Mouse (Mus musculus) testis, adult 2 months (tissue): ENCODE data around the gene D1Ertd622e.

Experiments
- CTCF ChIP-seq: fragments of 200-500 bp; IDR thresholded peaks from 2 replicates; pipeline ENCODE4 v1.5.1; 2012; ENCODE audit warnings: low read depth, mild to moderate bottlenecking, inconsistent platforms, low read length, moderate library complexity; ENCODE audit not compliant: control insufficient read depth, insufficient read depth, insufficient replicate concordance
- POLR2A ChIP-seq: fragments of 200-500 bp; IDR thresholded peaks from 2 replicates; pipeline ENCODE4 v1.6.1; 2012; ENCODE audit warnings: low read depth, mild to moderate bottlenecking, inconsistent platforms, low read length, moderate library complexity; ENCODE audit not compliant: control insufficient read depth

DNA sequence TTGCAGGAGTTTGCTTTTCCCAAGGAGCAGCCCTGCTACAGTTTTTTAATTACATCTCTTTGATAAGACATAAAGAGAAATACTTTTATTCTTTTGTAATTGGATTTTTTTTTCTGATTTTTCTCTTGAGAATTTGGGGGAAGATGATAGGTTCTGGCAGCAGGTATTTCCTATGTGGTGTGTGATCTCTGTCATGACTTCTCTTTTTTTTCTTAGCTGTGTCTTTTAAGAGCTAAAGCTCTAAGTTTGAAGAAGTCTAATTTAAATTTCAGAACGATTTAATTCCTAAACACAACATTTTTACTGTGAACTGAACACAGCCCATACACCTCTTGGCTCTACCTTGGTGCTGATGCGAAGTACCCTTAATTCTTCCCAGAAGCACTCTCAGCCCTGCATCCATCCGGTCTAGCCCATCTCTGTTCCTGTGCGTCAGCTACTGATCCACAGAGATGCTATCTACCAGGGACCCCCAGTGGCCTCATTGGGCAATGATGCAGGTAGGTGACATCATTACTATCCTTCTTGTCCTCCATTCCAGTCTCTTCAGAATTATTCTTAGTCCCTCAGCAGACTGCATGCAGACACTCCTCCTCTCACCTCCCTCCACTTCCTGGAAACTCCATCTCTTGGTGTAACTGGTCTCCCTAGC, 14.8 kb upstream of the D1Ertd622e start:
- TF ChIP-seq POLR2A (no peak), CTCF (no peak)
